Mouse (Mus musculus) brain, adult 10 weeks (tissue): ENCODE data around the gene Relb. TPM values are rescaled to one million over a fixed set of nuclear protein-coding genes. Genes with fewer than 3 reads are reported as not detected.

ENCODE experiments used
- polyA plus RNA-seq: library from polyadenylated mRNA; stranded (reverse); fragments of 350-450 nt; fragmentation: Illumina TruSeq; extraction: RNeasy Lipid Tissue Mini Kit (QIAGEN cat#74804); gene quantifications from one replicate; pipeline ENCODE4 v1.2.3, GENCODE M21; 2015; ENCODE audit warnings: low read depth, low replicate concordance

Gene Relb
- 5.4 TPM for polyA plus RNA-seq

DNA sequence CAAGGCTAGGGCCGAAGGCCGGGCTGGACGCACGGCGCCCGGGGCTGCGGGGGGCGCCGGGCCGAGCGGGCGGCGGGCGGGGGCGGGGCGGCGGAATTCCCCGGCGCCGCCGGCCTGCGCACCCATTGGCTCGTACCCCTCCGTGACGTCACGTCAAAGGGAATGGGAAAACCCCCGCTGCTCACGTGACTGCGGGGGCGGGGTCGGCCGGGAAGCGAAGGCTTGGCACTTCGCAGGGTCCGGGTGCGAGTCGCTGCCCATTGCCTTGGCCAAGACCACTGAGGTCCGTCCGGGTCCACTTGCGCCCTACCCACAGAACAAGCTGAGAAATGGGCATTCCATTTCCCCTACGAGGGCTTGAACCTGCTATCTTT lies at the start of gene Relb:
TSS of gene Relb (minus strand) at position 78 of the 374 bp plus-strand sequence.

DNA sequence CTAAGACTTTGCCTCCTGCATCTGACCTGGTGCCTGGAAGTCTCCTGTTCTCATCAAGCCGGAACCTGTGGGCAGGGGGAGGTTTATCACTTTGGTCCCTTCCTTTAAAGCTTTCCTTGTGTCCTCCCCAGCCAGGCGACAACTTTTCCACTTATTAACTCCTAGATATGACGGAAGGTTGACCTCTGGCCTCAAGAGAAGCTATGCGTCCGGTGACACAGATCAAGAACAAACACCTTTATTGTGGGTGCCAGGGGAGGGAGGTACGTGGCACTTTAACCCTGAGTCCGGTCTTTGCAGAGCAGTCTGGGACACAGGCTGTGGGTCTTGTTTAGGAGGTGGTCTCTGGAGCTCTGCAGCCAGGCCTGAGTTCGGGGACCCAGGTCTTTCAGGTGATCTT lies 48.6 kb upstream of the Relb start, which contains the start of gene Apoc2:
TSS of gene Apoc2 (minus strand) at position 70 of the 400 bp plus-strand sequence.

DNA sequence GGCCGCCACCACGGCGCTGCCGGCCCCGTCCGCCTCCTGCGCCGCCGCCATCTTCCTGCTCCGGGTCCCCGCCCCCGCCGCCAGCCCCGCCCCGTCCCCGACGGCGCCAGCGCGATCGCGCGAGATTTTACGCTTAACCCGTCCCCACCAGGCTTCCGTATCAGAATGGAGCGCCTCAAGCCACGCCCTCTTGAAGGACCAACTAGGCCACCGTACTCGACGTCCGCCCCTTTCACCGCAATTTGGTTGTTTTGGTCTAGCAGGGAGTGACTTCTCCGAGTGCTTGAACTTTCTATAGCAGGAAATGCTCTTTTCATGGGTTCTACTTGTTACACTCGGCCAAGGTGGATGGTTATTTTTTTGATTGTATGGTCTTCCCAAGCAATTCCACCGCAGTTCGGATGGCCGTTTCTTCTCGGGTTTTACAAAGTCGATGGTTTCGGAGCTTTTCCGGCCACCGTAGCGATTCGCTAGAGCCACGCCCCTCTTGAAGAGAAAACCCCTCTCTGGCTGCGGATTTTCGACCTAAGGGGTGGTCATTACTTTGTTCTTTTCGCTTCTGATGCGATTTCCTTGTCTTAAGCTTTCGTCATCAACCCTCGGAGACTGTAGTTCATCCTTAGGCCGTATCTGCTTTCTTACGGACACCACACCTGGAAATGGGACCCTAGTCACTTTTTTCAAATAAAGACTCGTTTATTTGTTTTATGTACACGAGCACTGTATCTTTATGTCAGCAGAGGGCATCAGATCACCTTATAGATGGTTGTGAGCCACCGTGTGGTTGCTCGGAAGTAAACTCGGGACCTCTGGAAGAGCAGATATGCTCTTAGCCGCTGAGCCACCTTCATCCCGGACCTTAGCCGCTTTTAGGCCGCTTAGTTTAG lies 36.0 kb upstream of the Relb start, which contains the start of gene Clptm1:
TSS of gene Clptm1 (minus strand) at position 79 of the 887 bp plus-strand sequence.

DNA sequence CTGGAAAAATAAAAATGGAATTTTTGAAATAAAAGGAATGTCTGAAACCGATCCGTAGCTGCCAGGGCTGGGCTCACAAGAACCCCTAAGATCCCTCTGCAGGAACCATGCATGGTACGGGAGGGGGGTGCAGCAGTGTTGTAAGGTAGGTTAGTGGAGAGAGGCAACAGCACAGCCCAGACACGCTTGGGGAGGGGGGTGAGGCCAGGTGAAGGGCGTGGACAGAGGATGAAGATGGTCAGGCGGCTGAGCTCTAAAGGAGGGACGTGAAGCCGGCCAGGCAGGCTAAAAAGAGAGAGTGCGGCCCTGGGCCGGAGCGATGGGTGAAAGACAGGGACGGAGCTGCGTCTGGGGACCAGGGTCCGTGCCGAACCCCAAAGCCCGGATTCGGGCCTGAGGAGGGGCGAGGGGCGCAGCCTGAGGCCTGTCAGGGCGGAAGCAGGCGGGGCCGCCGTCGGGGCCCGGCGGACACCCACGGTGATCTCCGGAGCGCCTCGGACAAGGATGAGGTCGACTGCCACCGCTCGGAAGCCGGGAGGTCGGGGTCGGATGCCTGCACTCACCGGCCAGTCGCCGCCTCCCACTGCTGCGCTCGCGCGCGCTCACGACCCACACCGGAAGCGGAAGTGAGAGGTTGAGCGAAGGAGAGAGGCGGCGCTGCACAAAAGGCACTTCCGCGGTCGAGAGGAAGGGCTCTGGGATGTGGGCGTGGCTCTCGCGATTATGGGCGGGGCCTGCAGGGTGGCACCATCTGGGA lies 25.2 kb downstream of the Relb start, which contains the start of gene Clasrp:
TSS of gene Clasrp (minus strand) at position 638 of the 757 bp plus-strand sequence.

DNA sequence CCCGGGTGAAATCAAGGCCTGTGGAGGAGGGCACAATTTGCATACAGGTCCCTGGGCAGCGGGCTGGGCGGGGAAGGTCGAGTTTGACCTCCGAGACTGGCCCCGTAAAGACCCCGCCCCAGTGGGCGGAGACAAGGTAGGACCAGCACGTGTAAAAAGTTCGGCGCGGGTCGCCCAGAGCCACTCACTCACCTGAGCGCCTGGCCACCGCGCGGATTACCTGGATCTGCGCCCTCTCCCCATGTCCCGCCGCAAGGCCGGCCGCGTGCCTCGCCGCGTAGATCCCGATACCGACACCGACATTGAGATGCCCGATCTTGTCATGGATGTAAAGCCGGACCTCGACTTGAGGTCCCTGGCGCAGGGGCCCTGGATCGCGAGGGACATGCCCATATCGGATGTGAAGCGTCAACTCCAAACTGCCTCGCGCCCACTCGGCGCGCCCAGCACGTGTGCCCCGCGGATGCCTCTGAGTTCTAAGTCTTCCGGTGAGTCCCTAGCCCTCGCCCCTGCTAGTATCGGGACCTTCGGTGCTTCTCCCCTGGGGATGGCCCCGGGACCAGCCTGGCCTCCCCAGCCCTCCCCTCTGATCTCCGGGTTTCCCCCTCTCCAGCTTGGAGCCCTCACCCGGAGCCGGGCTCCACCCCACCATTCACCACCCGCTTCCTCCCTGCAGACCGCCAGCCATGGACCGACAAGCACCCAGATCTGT lies 51.9 kb downstream of the Relb start, which contains the start of the genes Zfp296 and Gemin7:
TSS of gene Zfp296 (plus strand) at position 147 of the 712 bp plus-strand sequence.
TSS of gene Gemin7 (minus strand) at position 455 of the 712 bp plus-strand sequence.

DNA sequence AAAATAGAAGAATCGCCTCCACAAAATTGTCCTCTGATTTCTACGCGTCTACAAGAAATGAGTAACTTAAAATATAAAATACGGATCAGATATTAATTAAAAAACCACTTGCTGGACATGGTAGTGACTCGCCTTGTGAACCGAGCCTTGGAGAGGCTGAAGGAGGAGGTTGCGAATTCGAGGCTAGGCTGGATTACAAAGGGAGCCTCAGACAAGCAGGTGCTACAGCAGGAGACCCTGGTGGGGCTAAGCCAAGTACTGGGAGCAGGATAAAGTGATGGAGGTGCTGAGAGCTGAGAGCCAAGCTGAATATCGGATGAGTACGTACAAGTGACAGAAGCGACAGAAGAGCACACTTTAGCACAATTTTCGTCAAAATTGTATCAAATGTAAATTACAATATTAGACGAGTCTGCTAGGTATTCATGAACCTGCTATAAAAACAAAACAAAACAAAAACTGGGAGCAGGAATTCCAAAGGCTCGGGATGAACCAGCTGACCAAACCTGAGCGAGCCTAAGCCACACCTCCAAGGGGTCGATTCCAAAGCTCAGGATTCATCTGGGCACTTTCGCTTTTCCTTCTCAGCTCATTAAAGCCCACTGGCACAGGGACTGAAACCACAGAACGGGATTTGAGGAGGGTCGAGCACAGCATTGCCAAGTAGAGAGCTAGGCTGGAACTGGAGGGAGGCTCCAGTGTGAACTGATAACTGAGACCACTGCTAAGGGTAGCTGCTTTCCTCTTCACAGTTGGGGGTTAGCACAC lies 66.4 kb downstream of the Relb start, which contains the start of gene Ppp1r37:
TSS of gene Ppp1r37 (minus strand) at position 434 of the 768 bp plus-strand sequence.

Other genes starting within 250 kb of the Relb start
- gene Ercc2, start 247.4 kb downstream of the Relb start, polyA plus RNA-seq = 28.2 TPM
- 2.6 TPM for gene Klc3, start 225.3 kb downstream of the Relb start, polyA plus RNA-seq
- gene Ckm, start 224.7 kb downstream of the Relb start, polyA plus RNA-seq = 0.62 TPM
- gene Mark4, start 170.6 kb downstream of the Relb start, polyA plus RNA-seq = 41.6 TPM
- gene Exoc3l2, start 166.1 kb downstream of the Relb start, polyA plus RNA-seq = 0.21 TPM
- 7.8 TPM for gene Bloc1s3, start 121.1 kb downstream of the Relb start, polyA plus RNA-seq
- gene Trappc6a, start 121.0 kb downstream of the Relb start, polyA plus RNA-seq = 20.7 TPM
- 0.51 TPM for gene Nkpd1, start 111.6 kb downstream of the Relb start, polyA plus RNA-seq
- gene Ppp1r37, start 66.4 kb downstream of the Relb start, polyA plus RNA-seq = 121 TPM
- gene Zfp296, start 52.2 kb downstream of the Relb start, polyA plus RNA-seq = 2.2 TPM
- gene Gemin7, start 51.8 kb downstream of the Relb start, polyA plus RNA-seq = 70.4 TPM
- 61.8 TPM for gene Clasrp, start 25.0 kb downstream of the Relb start, polyA plus RNA-seq
- 134 TPM for gene Clptm1, start 35.6 kb upstream of the Relb start, polyA plus RNA-seq
- gene Apoc2, start 48.5 kb upstream of the Relb start, polyA plus RNA-seq = not detected
- gene Gm44805, start 52.0 kb upstream of the Relb start, polyA plus RNA-seq = not detected
- gene Apoc4, start 52.0 kb upstream of the Relb start, polyA plus RNA-seq = not detected
- 12.2 TPM for gene Apoc1, start 63.2 kb upstream of the Relb start, polyA plus RNA-seq
- 3,083 TPM for gene Apoe, start 69.8 kb upstream of the Relb start, polyA plus RNA-seq
- gene Tomm40, start 86.0 kb upstream of the Relb start, polyA plus RNA-seq = 89.9 TPM
- 7.5 TPM for gene Nectin2, start 121.0 kb upstream of the Relb start, polyA plus RNA-seq
- gene Bcam, start 141.6 kb upstream of the Relb start, polyA plus RNA-seq = 16.0 TPM
- gene Cblc, start 167.4 kb upstream of the Relb start, polyA plus RNA-seq = not detected
- 0.42 TPM for gene Bcl3, start 193.3 kb upstream of the Relb start, polyA plus RNA-seq
- 2.8 TPM for gene Gm19345, start 222.6 kb upstream of the Relb start, polyA plus RNA-seq
- not detected for gene Ceacam16, start 231.9 kb upstream of the Relb start, polyA plus RNA-seq